Mouse (Mus musculus) bone marrow, adult 2 months (tissue): ENCODE measurements around the gene Ccdc12. TPM values are rescaled to one million over a fixed set of nuclear protein-coding genes. Genes with fewer than 3 reads are reported as not detected.
A peak's percentile ranks its signal among the peaks of the same experiment; 100 is the strongest.

Experiments
- H3K27ac ChIP-seq: fragments of 200-500 bp; 2 replicates; pipeline ENCODE4 v1.5.1; 2012; ENCODE audit warnings: low read depth, mild to moderate bottlenecking, control low read depth, inconsistent platforms, low read length; ENCODE audit not compliant: control insufficient read depth, poor library complexity, insufficient read depth
- H3K4me1 ChIP-seq: fragments of 200-500 bp; 2 replicates; pipeline ENCODE4 v1.6.1; 2011; ENCODE audit warnings: low read length; ENCODE audit not compliant: control insufficient read depth, insufficient read depth
- H3K4me3 ChIP-seq: fragments of 200-500 bp; replicated peaks from 2 replicates; pipeline ENCODE3; 2011; ENCODE audit warnings: mild to moderate bottlenecking, low read depth, low read length, control low read depth; ENCODE audit not compliant: control insufficient read depth
- CTCF ChIP-seq: fragments of 200-500 bp; IDR thresholded peaks from 2 replicates; pipeline ENCODE4 v1.5.1; 2011; ENCODE audit warnings: low read length, control low read depth; ENCODE audit not compliant: control insufficient read depth, insufficient read depth
- POLR2A ChIP-seq: fragments of 200-500 bp; IDR thresholded peaks from 2 replicates; pipeline ENCODE4 v1.6.1; 2011; ENCODE audit warnings: low read depth, mild to moderate bottlenecking, control low read depth, low read length, borderline replicate concordance; ENCODE audit not compliant: control insufficient read depth
- WGBS: fragments of 180-500 bp; shearing (Covaris S2); methylation state at CpG from one replicate; pipeline ENCODE4 v1.1.7; 2018; 5-methylcytosine and 5-hydroxymethylcytosine counted together
- polyA plus RNA-seq: library from polyadenylated mRNA; stranded (reverse); fragments of >200 nt; gene quantifications from 2 replicates; pipeline ENCODE4 v1.2.4, GENCODE M21; 2011; ENCODE audit warnings: low replicate concordance; ENCODE audit not compliant: missing spikeins, insufficient read depth, insufficient read length

The Ccdc12 gene
- polyA plus RNA-seq, 1 experiment = 168 TPM

DNA sequence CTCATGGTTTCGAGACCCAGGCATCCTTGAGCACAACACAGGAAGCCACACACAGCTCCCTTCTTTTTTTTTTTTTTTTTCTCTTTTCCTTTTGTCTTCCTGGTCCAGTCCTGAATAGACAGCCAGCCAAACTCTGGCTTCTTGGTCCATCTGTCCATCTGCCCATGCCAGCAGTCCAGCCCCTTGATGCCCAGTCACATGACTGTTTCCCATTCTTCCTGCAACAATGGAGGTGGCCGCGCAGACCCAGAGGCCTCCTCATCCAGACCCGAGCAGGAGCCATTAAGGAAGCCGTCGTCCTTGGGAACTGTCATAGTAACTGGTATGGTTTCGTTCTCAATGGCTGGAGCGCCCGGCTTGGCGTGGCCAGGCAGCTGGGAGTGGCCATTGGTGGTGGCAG lies 65.8 kb downstream of the Ccdc12 start:
- TF ChIP-seq POLR2A (no peak), CTCF (no peak)
- Histone ChIP-seq H3K4me3 (no peak overlapping the region), H3K4me1 (no peaks in the 10 kb centered on the region), H3K27ac (no peak overlapping the region)
- WGBS = 84% methylated on average over 10 of the region's 10 CpGs

DNA sequence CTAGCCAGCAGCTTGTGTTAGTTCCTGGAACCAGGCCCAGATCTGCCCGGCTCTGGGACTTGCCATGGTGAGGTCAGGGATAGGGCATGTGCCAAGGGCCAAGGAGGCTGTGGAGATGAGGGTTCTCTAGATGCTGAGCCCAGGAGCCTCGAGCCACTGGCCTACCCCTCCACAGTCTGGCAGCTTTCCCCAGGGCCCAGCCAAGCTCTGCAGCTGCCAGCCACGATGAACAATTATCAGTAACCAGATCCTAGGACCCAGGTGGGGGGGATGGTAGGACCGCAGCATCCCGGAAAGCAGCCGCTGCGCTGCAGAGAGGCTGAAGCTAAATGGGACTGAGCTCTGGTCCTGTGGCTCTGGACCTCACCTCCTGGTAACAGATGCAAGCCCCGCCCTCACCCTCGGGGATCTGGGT lies 69.4 kb downstream of the Ccdc12 start:
- 61% methylated on average over 9 of the region's 9 CpGs for WGBS
- Histone ChIP-seq H3K4me3 (no peak overlapping the region), H3K4me1 (no peaks in the 10 kb centered on the region; the same call in 1 of the 2 replicates), H3K27ac (no peak overlapping the region)
- TF ChIP-seq CTCF (no peak), POLR2A (no peak)

DNA sequence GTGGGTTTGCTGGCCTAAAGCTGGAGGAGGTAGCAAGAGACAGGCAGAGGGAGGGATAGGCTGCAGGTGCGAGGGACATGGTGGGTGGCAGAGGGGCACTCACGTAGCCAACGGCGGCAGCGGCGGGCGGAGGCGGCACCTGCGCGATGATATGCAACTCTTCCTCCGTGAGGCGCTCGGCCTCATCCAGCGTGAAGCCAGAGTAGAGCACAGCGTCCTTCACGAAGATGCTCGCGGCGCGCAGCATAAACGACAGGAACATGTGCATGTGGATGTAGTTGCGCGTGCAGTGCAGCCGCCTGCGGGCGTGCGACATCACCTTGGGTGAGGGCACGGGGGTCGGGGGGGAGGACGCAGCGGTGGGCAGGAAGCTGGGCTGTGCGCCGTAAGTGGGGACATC lies 70.6 kb downstream of the Ccdc12 start:
- H3K27ac ChIP-seq = no peak overlapping the region
- no peak overlapping the region for H3K4me3 ChIP-seq
- 7% methylated on average over 33 of the region's 33 CpGs for WGBS
- H3K4me1 ChIP-seq = no peaks in the 10 kb centered on the region; the same call in 1 of the 2 replicates
- TF ChIP-seq POLR2A (no peak), CTCF (no peak)

DNA sequence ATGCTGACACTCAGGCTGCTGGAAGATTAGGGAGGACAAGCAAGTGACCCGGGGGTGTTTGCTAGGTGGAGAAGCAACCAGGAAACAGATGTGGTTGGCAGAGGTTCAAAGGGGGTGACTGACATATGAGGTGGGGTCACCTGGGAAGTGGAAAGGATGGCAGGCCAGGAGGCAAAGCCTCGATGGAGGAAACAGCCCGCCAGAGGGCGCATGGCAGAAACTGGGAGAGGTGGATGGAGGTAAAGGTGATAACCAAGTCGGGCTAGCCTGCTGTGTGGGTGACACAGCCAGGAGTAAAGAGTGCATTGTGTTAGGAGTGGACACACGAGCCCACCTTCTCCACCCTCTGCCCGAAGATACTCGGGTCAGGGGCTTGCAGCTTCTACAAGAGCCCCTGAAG lies 73.5 kb downstream of the Ccdc12 start:
- no peak overlapping the region for H3K27ac ChIP-seq
- no peak overlapping the region for H3K4me3 ChIP-seq
- 19% methylated on average over 8 of the region's 8 CpGs for WGBS
- H3K4me1 ChIP-seq = peaks cover 7% of the 10 kb centered on the region
- TF ChIP-seq POLR2A = no peak
- TF ChIP-seq CTCF = peak; percentile 68

DNA sequence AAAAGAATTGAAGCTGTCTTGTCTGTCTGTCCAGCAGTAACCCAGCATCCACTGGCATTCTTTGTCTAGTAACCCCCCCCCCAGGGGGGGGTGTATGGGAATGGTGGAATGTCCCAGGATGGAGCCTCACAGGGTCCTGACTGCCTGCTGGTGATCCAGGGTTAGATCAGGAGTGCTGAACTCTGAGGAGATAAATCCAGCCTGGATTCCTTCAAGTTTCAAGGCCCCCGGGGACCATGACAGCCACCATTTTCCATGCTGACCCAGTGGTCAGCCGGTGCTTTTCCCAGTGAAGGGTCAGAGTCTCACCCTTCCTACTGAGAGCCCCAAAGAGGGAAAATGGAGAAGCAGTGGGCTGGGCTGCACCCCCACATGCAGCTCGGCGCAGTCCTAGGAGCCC lies 75.6 kb downstream of the Ccdc12 start:
- TF ChIP-seq CTCF = no peak
- no peak for TF ChIP-seq POLR2A
- peaks cover 7% of the 10 kb centered on the region for H3K4me1 ChIP-seq
- WGBS = 62% methylated on average over 4 of the region's 4 CpGs
- H3K27ac ChIP-seq = no peak overlapping the region
- no peak overlapping the region for H3K4me3 ChIP-seq

DNA sequence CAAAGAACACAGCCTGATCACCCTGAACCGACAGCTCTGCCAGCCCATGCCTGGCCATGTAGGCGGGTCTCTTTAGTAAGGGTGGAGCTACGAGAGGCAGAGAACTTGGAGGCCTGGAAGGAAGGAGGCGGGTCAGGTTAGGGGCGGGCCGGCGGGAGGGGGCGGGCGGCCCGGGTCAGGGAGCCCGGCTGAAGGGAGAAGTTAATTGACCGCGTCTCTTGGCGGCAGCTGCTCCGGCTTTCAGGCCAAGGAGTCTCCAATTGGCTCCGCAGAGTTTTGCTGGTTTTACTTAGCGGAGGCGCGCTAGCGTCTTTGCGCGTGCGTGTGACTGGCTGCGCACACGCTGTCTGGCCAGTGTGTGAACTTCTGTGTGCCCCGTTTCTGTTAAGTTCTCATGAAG lies 76.3 kb downstream of the Ccdc12 start:
- Histone ChIP-seq H3K4me3 (peak overlapping the region; percentile 61), H3K4me1 (peaks cover 7% of the 10 kb centered on the region), H3K27ac (peak overlapping the region; percentile 90)
- under 1% methylated on average over 26 of the region's 26 CpGs for WGBS
- TF ChIP-seq POLR2A (0 out of 2 replicates have a peak, but pooled peaks have one; percentile 17), CTCF (no peak)

DNA sequence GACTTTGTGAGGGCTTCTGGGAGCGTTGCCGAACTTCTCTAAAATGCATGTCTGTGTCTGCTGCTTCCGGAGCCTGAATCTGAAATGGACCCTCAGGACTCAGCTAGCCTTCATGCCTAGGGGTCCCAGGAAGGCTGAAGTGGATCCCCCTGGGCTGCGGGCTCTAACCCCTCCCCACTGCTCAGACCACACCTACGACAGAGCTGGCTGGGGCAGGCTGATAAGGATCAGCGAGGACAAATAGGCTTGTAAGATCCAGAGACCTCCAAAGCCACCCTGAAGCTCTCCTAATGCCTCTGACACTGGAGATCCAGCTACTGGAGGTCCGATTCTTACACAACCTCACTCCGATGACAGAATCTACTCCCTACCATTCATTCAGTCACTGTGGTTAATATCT lies 76.8 kb downstream of the Ccdc12 start:
- 5% methylated on average over 8 of the region's 8 CpGs for WGBS
- Histone ChIP-seq H3K27ac (peak overlapping the region; percentile 90), H3K4me1 (peaks cover 7% of the 10 kb centered on the region), H3K4me3 (peak overlapping the region; percentile 61)
- TF ChIP-seq POLR2A (no peak), CTCF (no peak)

DNA sequence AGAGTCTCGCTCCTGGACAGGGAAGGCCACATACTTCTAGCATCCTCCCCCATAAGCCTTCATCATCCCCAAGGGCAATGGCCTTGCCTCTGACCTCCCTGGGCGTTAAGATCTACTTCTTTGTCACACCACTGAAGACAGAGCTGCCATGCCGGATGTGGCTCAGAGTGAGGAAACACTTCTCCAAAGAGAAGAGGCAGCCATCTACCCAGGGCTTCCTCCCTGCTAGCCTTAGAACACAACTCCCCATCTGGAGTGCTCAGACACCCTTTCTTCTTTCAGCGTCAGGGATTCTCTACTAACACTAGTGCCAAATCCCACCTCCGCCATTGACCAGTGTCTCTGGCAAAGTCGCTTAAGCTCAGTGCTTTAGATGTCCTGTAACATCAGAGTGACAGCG lies 77.9 kb downstream of the Ccdc12 start:
- Histone ChIP-seq H3K4me3 (no peak overlapping the region), H3K4me1 (peaks cover 7% of the 10 kb centered on the region), H3K27ac (peak overlapping the region; percentile 50)
- WGBS = 58% methylated on average over 7 of the region's 7 CpGs
- no peak for TF ChIP-seq POLR2A
- no peak for TF ChIP-seq CTCF

DNA sequence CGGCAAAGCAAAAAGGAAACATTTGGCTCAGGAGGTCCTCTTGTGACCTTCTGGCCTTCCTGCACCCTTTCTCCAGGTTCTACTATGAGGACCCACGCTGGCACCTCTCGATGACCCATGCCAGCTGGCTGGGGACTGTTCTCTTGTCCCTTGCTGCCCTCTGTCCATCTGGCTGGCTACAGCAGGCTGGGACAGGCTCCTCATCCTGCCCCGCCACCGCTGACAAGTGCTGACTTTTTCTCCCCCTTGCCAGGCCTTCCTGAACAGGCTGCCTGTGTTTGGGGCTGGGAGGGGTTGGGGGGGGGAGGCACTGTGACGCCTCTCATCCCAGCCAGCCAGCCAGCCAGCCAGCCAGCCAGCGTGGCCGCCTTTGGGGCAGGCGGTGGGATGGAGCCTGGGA lies 80.1 kb downstream of the Ccdc12 start:
- no peak for TF ChIP-seq CTCF
- no peak for TF ChIP-seq POLR2A
- Histone ChIP-seq H3K4me1 (peaks cover 7% of the 10 kb centered on the region), H3K4me3 (no peak overlapping the region), H3K27ac (no peak overlapping the region)
- 73% methylated on average over 9 of the region's 9 CpGs for WGBS
